Mouse (Mus musculus) heart, embryonic 10.5 days (tissue): ENCODE results near the gene Adam15. TPM values are rescaled to one million over a fixed set of nuclear protein-coding genes. Genes with fewer than 3 reads are reported as not detected.

Experiments used
- DNase-seq: peaks from one replicate; pipeline ENCODE4 v3.0.0-alpha.2; 2017; ENCODE audit warnings: low spot score
- H3K27ac ChIP-seq: fragments of 300-500 bp; sonication (generic); 2 replicates; pipeline ENCODE4 v1.5.1; 2016; ENCODE audit warnings: mild to moderate bottlenecking
- H3K27me3 ChIP-seq: fragments of 300-500 bp; sonication (generic); 2 replicates; pipeline ENCODE4 v1.6.1; 2016; ENCODE audit warnings: mild to moderate bottlenecking; ENCODE audit not compliant: poor library complexity, insufficient read depth, severe bottlenecking
- H3K36me3 ChIP-seq: fragments of 300-500 bp; sonication (generic); 2 replicates; pipeline ENCODE4 v1.6.1; 2016; ENCODE audit warnings: mild to moderate bottlenecking, moderate library complexity
- H3K4me1 ChIP-seq: fragments of 300-500 bp; sonication (generic); 2 replicates; pipeline ENCODE4 v1.6.1; 2016; ENCODE audit warnings: mild to moderate bottlenecking
- H3K4me3 ChIP-seq: fragments of 300-500 bp; sonication (generic); 2 replicates; pipeline ENCODE4 v1.5.1; 2016; ENCODE audit warnings: mild to moderate bottlenecking, moderate library complexity
- H3K9me3 ChIP-seq: fragments of 300-500 bp; sonication (generic); 2 replicates; pipeline ENCODE4 v1.6.1; 2016; ENCODE audit warnings: mild to moderate bottlenecking, moderate library complexity
- WGBS: fragments of 180-500 bp; shearing (Covaris S2); methylation state at CpG from one replicate; pipeline ENCODE4 v1.1.7; 2016; 5-methylcytosine and 5-hydroxymethylcytosine counted together
- polyA plus RNA-seq: library from polyadenylated mRNA; unstranded; fragments of >200 nt; fragmentation: Nextera tagmentation; extraction: Ambion mirVana; gene quantifications from 2 replicates; pipeline ENCODE4 v1.2.1, GENCODE M21; 2016

Adam15 gene
- polyA plus RNA-seq, 1 experiment from 2014 or later = 41.9 TPM

GRCm38 (mm10) chr3:89322514-89323165, 27.2 kb downstream of the Adam15 start, which contains the start of gene Efna3:
Gene Efna3, minus strand, starts transcription at chr3:89322965.
- H3K9me3 ChIP-seq = no peaks in the 10 kb centered on the region
- WGBS = 1% methylated on average over 53 of the region's 53 CpGs
- H3K27me3 ChIP-seq = peaks cover 82% of the 10 kb centered on the region
- peaks cover 52% of the 10 kb centered on the region for H3K4me1 ChIP-seq
- H3K36me3 ChIP-seq = no peaks in the 10 kb centered on the region
- peak within 1 kb of the TSS; percentile 64 for H3K27ac ChIP-seq
- no peak for DNase-seq
- peak within 1 kb of the TSS; percentile 76 for H3K4me3 ChIP-seq

- Histone ChIP-seq H3K4me3 (peak overlapping the region; percentile 76), H3K27ac (peak overlapping the region; percentile 64), H3K4me1 (peaks cover 50% of the 10 kb centered on the region), H3K9me3 (no peaks in the 10 kb centered on the region), H3K36me3 (no peaks in the 10 kb centered on the region), H3K27me3 (peaks cover 82% of the 10 kb centered on the region)
- no peak for DNase-seq
- under 1% methylated on average over 14 of the region's 14 CpGs for WGBS
Observed at GRCm38 (mm10) chr3:89322131-89322500, 27.7 kb downstream of the Adam15 start.

GRCm38 (mm10) chr3:89321183-89322130, 28.3 kb downstream of the Adam15 start:
- H3K4me1 ChIP-seq = peaks cover 53% of the 10 kb centered on the region
- H3K27me3 ChIP-seq = peaks cover 79% of the 10 kb centered on the region
- peak overlapping the region; percentile 47 for H3K27ac ChIP-seq
- 1% methylated on average over 66 of the region's 66 CpGs for whole genome bisulfite sequencing
- H3K4me3 ChIP-seq = peak overlapping the region; percentile 76
- no peaks in the 10 kb centered on the region for H3K9me3 ChIP-seq
- no peaks in the 10 kb centered on the region for H3K36me3 ChIP-seq
- no peak for DNase-seq

GRCm38 (mm10) chr3:89320581-89321182, 29.1 kb downstream of the Adam15 start:
- no peaks in the 10 kb centered on the region for H3K9me3 ChIP-seq
- no peak for DNase-seq
- peak overlapping the region; percentile 76 for H3K4me3 ChIP-seq
- WGBS = 2% methylated on average over 35 of the region's 41 CpGs
- H3K36me3 ChIP-seq = no peaks in the 10 kb centered on the region
- peak overlapping the region; percentile 47 for H3K27ac ChIP-seq
- H3K27me3 ChIP-seq = peaks cover 75% of the 10 kb centered on the region
- peaks cover 61% of the 10 kb centered on the region for H3K4me1 ChIP-seq

- 0 out of 2 replicates have a peak overlapping the region, but pooled peaks have one; percentile 42 for H3K27ac ChIP-seq
- peak overlapping the region; percentile 76 for H3K4me3 ChIP-seq
- no peaks in the 10 kb centered on the region for H3K36me3 ChIP-seq
- no peak for DNase-seq
- no peaks in the 10 kb centered on the region for H3K9me3 ChIP-seq
- H3K4me1 ChIP-seq = peaks cover 70% of the 10 kb centered on the region
- peaks cover 75% of the 10 kb centered on the region for H3K27me3 ChIP-seq
- 4% methylated on average over 58 of the region's 58 CpGs for WGBS
Observed at GRCm38 (mm10) chr3:89319591-89320350, 30.0 kb downstream of the Adam15 start.

- no peak for DNase-seq
- H3K4me3 ChIP-seq = peak overlapping the region; percentile 76
- H3K9me3 ChIP-seq = no peaks in the 10 kb centered on the region
- peaks cover 71% of the 10 kb centered on the region for H3K27me3 ChIP-seq
- 8% methylated on average over 21 of the region's 21 CpGs for WGBS
- H3K27ac ChIP-seq = no peak overlapping the region
- peaks cover 77% of the 10 kb centered on the region for H3K4me1 ChIP-seq
- H3K36me3 ChIP-seq = no peaks in the 10 kb centered on the region
Observed at GRCm38 (mm10) chr3:89318971-89319590, 30.7 kb downstream of the Adam15 start.

GRCm38 (mm10) chr3:89318316-89318715, 31.5 kb downstream of the Adam15 start:
- H3K4me3 ChIP-seq = no peak overlapping the region
- no peak for DNase-seq
- WGBS = 70% methylated on average over 8 of the region's 8 CpGs
- H3K4me1 ChIP-seq = peaks cover 78% of the 10 kb centered on the region
- peaks cover 64% of the 10 kb centered on the region for H3K27me3 ChIP-seq
- H3K9me3 ChIP-seq = no peaks in the 10 kb centered on the region
- no peak overlapping the region for H3K27ac ChIP-seq
- no peaks in the 10 kb centered on the region for H3K36me3 ChIP-seq

- H3K4me3 ChIP-seq = peak overlapping the region; percentile 57; the same call in 1 of the 2 replicates
- H3K9me3 ChIP-seq = no peaks in the 10 kb centered on the region
- no peak for DNase-seq
- no peaks in the 10 kb centered on the region for H3K36me3 ChIP-seq
- 68% methylated on average over 6 of the region's 6 CpGs for WGBS
- H3K27me3 ChIP-seq = peaks cover 53% of the 10 kb centered on the region
- peaks cover 71% of the 10 kb centered on the region for H3K4me1 ChIP-seq
- no peak overlapping the region for H3K27ac ChIP-seq
Observed at GRCm38 (mm10) chr3:89317246-89317645, 32.5 kb downstream of the Adam15 start.

- Histone ChIP-seq H3K36me3 (no peaks in the 10 kb centered on the region), H3K9me3 (no peaks in the 10 kb centered on the region), H3K27me3 (peaks cover 49% of the 10 kb centered on the region), H3K4me3 (peak overlapping the region; percentile 57; the same call in 1 of the 2 replicates), H3K27ac (no peak overlapping the region), H3K4me1 (peaks cover 67% of the 10 kb centered on the region)
- 3% methylated on average over 4 of the region's 4 CpGs for WGBS
- no peak for DNase-seq
Observed at GRCm38 (mm10) chr3:89316833-89317232, 33.0 kb downstream of the Adam15 start.

GRCm38 (mm10) chr3:89315930-89316831, 33.6 kb downstream of the Adam15 start:
- Histone ChIP-seq H3K36me3 (no peaks in the 10 kb centered on the region), H3K4me3 (peak overlapping the region; percentile 57), H3K27me3 (peaks cover 42% of the 10 kb centered on the region), H3K27ac (peak overlapping the region; percentile 67; the same call in 1 of the 2 replicates), H3K4me1 (peaks cover 60% of the 10 kb centered on the region), H3K9me3 (no peaks in the 10 kb centered on the region)
- DNase-seq = no peak
- 21% methylated on average over 40 of the region's 40 CpGs for WGBS

- WGBS = 9% methylated on average over 26 of the region's 26 CpGs
- no peaks in the 10 kb centered on the region for H3K36me3 ChIP-seq
- peak overlapping the region; percentile 57 for H3K4me3 ChIP-seq
- H3K27ac ChIP-seq = peak overlapping the region; percentile 67
- H3K9me3 ChIP-seq = no peaks in the 10 kb centered on the region
- H3K27me3 ChIP-seq = peaks cover 34% of the 10 kb centered on the region
- peak; percentile 89 for DNase-seq
- H3K4me1 ChIP-seq = peaks cover 52% of the 10 kb centered on the region
Observed at GRCm38 (mm10) chr3:89315195-89315929, 34.4 kb downstream of the Adam15 start.
